Mouse (Mus musculus) activated CD4-positive, CD25-positive, alpha-beta regulatory T cell, adult 9 weeks (primary cell): ENCODE measurements around the gene Slc4a8. TPM values are rescaled to one million over a fixed set of nuclear protein-coding genes. Genes with fewer than 3 reads are reported as not detected.

Source experiments
- polyA plus RNA-seq: library from polyadenylated mRNA; unstranded; fragments of 100-300 nt; shearing (Covaris generic); gene quantifications from one replicate; pipeline ENCODE4 v1.2.1, GENCODE M21; 2017

The Slc4a8 gene
- 20.2 TPM for polyA plus RNA-seq

GRCm38 (mm10) chr15:100761419-100762185 is at the start of gene Slc4a8:
Slc4a8 (plus strand) TSS chr15:100761747.

GRCm38 (mm10) chr15:100729281-100729985 is 32.1 kb upstream of the Slc4a8 start, which contains the start of gene Galnt6:
Galnt6 (minus strand) TSS chr15:100729376.

GRCm38 (mm10) chr15:100869558-100869957 is 108.0 kb downstream of the Slc4a8 start, which contains the start of gene Scn8a:
Scn8a (plus strand) TSS chr15:100869858.

Other genes starting within 250 kb of the Slc4a8 start
- 8.3 TPM for gene Tfcp2, start 209.7 kb upstream of the Slc4a8 start, polyA plus RNA-seq
- 5.1 TPM for gene Pou6f1, start 161.8 kb upstream of the Slc4a8 start, polyA plus RNA-seq
- 544 TPM for gene Dazap2, start 146.4 kb upstream of the Slc4a8 start, polyA plus RNA-seq
- 0.53 TPM for gene Smagp, start 124.8 kb upstream of the Slc4a8 start, polyA plus RNA-seq
- gene Bin2, start 92.2 kb upstream of the Slc4a8 start, polyA plus RNA-seq: 759 TPM
- gene Cela1, start 73.8 kb upstream of the Slc4a8 start, polyA plus RNA-seq: 9.6 TPM
- 164 TPM for gene Galnt6, start 32.4 kb upstream of the Slc4a8 start, polyA plus RNA-seq
- 0.34 TPM for gene Scn8a, start 108.1 kb downstream of the Slc4a8 start, polyA plus RNA-seq